Mouse (Mus musculus) central nervous system, embryonic 11.5 days (tissue): ENCODE measurements around the gene Hirip3. TPM values are rescaled to one million over a fixed set of nuclear protein-coding genes. Genes with fewer than 3 reads are reported as not detected.

Source experiments
- polyA plus RNA-seq: library from polyadenylated mRNA; depleted of rRNA; stranded (reverse); fragments of >200 nt; gene quantifications from 2 replicates; pipeline ENCODE4 v1.2.3, GENCODE M21; 2012; rRNA removed

The Hirip3 gene
- 186 and 304 TPM in 2 replicates for polyA plus RNA-seq

DNA sequence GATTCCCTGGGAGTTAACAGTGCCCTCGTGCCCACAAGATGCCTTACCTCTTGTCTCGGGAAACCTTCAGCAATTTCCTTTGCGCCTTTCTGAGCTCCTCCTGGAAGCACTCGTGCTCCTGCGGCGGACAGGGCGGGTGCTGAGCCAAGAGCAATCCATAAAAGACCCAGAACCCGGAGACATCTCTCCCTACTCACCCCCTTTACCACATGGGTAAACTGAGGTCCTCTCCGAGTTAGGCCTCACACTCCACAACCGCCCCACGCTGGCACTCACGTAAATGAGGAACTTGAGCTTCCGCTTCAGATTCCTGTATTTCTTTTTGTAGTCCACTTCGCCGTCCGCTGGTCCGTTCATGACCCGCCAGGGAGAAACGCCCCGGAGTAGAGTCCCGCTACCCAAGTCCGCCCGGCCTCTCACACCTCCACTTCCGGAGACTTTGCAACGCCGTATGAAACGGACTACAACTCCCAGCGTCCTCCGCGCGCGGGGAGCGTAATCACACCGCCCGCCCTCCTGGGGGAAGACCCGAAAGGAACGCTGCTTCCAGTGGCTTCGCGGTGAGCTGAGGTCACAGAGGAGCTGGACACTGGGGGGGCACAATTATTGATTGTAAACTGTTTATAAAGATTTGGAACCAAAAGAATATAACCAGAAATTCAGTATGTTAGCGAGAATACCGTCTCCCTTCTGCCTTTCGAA is at the start of gene Hirip3:
Gene Hirip3, plus strand, starts transcription at position 544 of the 702 bp plus-strand sequence.

DNA sequence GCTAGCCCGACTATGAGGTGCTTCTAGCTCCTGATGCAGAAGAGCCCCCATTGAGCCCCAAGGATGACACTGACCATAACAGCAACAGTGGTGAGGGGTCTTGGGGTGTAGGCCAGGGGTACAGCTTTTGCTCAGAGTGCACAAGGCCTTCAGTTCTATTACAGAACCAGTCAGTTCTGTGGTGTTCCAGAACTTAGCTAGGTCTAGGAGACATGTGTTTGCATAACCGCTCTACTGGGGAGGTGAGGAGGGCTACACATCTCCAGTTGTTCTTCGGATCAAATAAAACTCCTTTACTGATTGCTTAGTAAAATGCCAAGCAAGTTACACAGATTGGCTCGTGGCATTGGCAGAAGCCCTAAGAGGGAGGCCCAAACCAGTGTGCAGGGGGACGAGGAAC is 30.2 kb upstream of the Hirip3 start, which contains the start of gene 4930451I11Rik:
Gene 4930451I11Rik, minus strand, starts transcription at position 101 of the 400 bp plus-strand sequence.

DNA sequence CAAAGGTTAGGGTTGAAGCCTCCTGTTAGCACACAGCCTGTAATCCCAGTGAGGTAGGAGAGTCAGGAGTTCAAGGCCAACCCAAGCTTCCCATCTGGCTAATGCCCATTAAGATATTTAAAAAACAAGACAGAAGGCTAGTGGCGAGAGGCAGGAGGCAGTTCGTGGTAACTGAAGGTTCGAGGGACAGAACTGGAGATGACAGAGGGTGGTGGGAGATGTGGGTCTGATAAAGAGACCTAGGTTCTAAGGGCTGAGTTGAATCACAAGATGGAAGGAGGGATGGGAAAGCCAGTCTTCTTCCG is 14.7 kb upstream of the Hirip3 start, which contains the start of gene Doc2a:
Gene Doc2a, plus strand, starts transcription at position 301 of the 305 bp plus-strand sequence.

DNA sequence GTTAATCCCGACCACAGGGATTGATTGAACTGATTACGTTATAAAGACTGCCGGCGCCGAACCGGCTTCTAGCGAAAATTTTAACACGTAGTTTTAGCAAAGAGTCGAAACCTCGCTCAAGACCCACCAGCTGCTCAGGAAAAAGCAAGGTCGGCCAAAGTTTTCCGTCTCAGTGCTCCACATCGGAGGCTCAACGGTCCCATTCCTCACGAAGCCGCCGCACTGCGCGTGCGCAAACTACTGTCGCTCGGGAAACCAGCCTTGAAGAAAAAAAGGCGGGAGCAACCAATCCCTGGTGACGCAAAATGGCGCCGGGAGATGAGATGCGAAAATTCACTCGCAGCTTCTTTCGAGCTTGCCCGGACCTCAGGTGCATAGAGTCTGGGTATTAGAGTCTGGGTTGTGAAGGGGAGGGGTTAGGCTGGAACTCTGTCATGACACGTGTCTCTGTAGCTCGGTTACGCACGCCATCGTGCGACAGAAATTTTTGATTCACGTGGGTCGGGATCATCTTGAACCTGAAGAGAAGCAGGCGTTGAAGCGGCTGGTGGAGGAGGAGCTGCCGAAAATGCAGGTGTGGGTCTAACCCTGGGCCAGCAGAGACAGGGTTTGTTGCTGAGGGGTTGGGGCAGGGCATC is 494 bp downstream of the Hirip3 start, which contains the start of gene Ino80e:
Gene Ino80e, minus strand, starts transcription at position 231 of the 638 bp plus-strand sequence.

DNA sequence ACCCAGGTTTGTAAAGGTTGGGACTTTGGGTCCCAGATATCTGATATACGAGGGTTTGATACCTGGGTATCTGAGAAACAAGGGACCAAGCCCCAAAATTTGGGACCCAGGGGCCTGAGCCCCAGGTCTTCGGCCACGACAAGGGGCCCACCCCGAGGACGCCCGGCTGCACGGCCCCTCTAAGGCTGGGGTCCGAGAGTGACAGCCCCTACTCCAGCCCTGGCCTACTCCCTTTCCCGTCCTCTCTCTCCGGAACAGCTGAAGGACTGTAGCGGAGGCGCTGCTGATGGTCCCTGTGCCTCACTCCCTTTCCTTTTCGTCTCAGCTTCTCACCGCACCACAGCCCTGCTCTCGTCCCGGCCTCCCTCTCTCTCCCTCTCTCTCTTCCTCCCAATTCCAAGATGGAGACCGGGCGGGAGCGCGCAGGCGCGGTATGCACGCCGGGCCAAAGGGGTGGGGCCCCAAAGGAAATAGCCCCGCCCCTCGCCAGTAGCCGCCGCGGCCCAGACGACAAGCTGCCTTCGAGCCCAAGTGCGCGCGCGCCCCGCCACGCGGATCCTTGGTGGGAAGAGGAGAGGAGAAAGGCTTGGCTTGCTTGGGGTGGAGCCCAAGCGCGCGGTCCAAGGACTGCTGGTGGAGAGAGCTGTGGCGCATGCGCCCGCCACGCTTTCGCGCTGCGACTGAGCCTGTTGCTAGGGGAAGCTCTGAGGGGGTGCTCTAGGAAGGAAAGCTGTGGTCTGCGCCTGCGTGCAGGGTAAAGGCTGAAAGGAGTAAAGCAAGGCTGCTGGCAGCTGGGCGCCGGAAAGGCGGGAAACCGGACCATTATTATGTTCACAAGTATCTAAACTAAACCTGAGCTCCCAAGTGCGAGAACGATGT is 22.8 kb downstream of the Hirip3 start, which contains the start of gene Taok2:
Gene Taok2, minus strand, starts transcription at position 418 of the 879 bp plus-strand sequence.

Other genes starting within 250 kb of the Hirip3 start
- 2.4 and 5.1 TPM in 2 replicates for gene Nupr1, start 231.1 kb upstream of the Hirip3 start, polyA plus RNA-seq
- 35.7 and 51.2 TPM in 2 replicates for gene Sgf29, start 212.7 kb upstream of the Hirip3 start, polyA plus RNA-seq
- gene Sult1a1, start 185.5 kb upstream of the Hirip3 start, polyA plus RNA-seq = 0.28 and 0.40 TPM in 2 replicates
- gene Bola2, start 166.6 kb upstream of the Hirip3 start, polyA plus RNA-seq = 57.0 and 128 TPM in 2 replicates
- 26.9 and 29.2 TPM in 2 replicates for gene Slx1b, start 166.2 kb upstream of the Hirip3 start, polyA plus RNA-seq
- gene Coro1a, start 154.2 kb upstream of the Hirip3 start, polyA plus RNA-seq = 36.3 and 47.5 TPM in 2 replicates
- 70.2 and 101 TPM in 2 replicates for gene Mapk3, start 102.4 kb upstream of the Hirip3 start, polyA plus RNA-seq
- 8.5 and 8.8 TPM in 2 replicates for gene Gdpd3, start 95.6 kb upstream of the Hirip3 start, polyA plus RNA-seq
- 80.9 and 93.6 TPM in 2 replicates for gene Ypel3, start 85.0 kb upstream of the Hirip3 start, polyA plus RNA-seq
- 1.1 and 1.5 TPM in 2 replicates for gene Tbx6, start 80.5 kb upstream of the Hirip3 start, polyA plus RNA-seq
- 268 and 290 TPM in 2 replicates for gene Ppp4c, start 69.5 kb upstream of the Hirip3 start, polyA plus RNA-seq
- 23.7 and 32.0 TPM in 2 replicates for gene Fam57b, start 64.3 kb upstream of the Hirip3 start, polyA plus RNA-seq
- gene 4930451I11Rik, start 30.3 kb upstream of the Hirip3 start, polyA plus RNA-seq = not detected in 2 replicates
- 4.1 and 5.6 TPM in 2 replicates for gene Doc2a, start 14.6 kb upstream of the Hirip3 start, polyA plus RNA-seq
- 63.3 and 64.6 TPM in 2 replicates for gene Ino80e, start 405 bp downstream of the Hirip3 start, polyA plus RNA-seq
- 102 and 154 TPM in 2 replicates for gene Taok2, start 22.7 kb downstream of the Hirip3 start, polyA plus RNA-seq
- gene Tmem219, start 60.9 kb downstream of the Hirip3 start, polyA plus RNA-seq = 23.2 and 23.4 TPM in 2 replicates
- gene Kctd13, start 66.9 kb downstream of the Hirip3 start, polyA plus RNA-seq = 26.0 and 28.2 TPM in 2 replicates
- 2.8 and 7.1 TPM in 2 replicates for gene Asphd1, start 87.6 kb downstream of the Hirip3 start, polyA plus RNA-seq
- gene Sez6l2, start 88.6 kb downstream of the Hirip3 start, polyA plus RNA-seq = 14.5 and 15.0 TPM in 2 replicates
- 72.5 and 93.7 TPM in 2 replicates for gene Cdipt, start 113.9 kb downstream of the Hirip3 start, polyA plus RNA-seq
- gene Cdiptos, start 114.1 kb downstream of the Hirip3 start, polyA plus RNA-seq = 0.78 and 0.83 TPM in 2 replicates
- 4.1 and 6.1 TPM in 2 replicates for gene Mvp, start 152.6 kb downstream of the Hirip3 start, polyA plus RNA-seq
- gene Pagr1b, start 154.5 kb downstream of the Hirip3 start, polyA plus RNA-seq = 0.20 and 0.56 TPM in 2 replicates
- gene Pagr1a, start 155.4 kb downstream of the Hirip3 start, polyA plus RNA-seq = 5.7 and 15.9 TPM in 2 replicates
- 97.7 and 244 TPM in 2 replicates for gene Gm42742, start 159.1 kb downstream of the Hirip3 start, polyA plus RNA-seq
- 4.3 and 19.0 TPM in 2 replicates for gene Prrt2, start 159.2 kb downstream of the Hirip3 start, polyA plus RNA-seq
- gene Maz, start 165.1 kb downstream of the Hirip3 start, polyA plus RNA-seq = 298 and 328 TPM in 2 replicates
- 99.9 and 158 TPM in 2 replicates for gene Kif22, start 180.5 kb downstream of the Hirip3 start, polyA plus RNA-seq
- 0.22 TPM in 1 of 2 replicates, not detected in the other for gene Zg16, start 225.4 kb downstream of the Hirip3 start, polyA plus RNA-seq
- 1.0 and 1.3 TPM in 2 replicates for gene AI467606, start 229.4 kb downstream of the Hirip3 start, polyA plus RNA-seq